Mouse (Mus musculus): Measurements from ENCODE around the gene Proser3.

The Proser3 gene

GRCm38 (mm10) chr7:30588676-30589434, 36.8 kb upstream of the Proser3 start, which contains the start of gene Kmt2b:
TSS of gene Kmt2b (minus strand) at chr7:30588726.
- Histone ChIP-seq H3K36me3 (ENCODE audit: control insufficient read depth, insufficient read depth, low read length, poor library complexity, severe bottlenecking) (no peaks in the 10 kb centered on the region; the same call in 1 of the 2 replicates), H3K27me3 (ENCODE audit: control insufficient read depth, insufficient read depth, low read length, poor library complexity, severe bottlenecking) (no peaks in the 10 kb centered on the region)
- peak; percentile 94 for DNase-seq (ENCODE audit: low read depth, low spot score)

- no peaks in the 10 kb centered on the region for H3K27me3 ChIP-seq (ENCODE audit: control insufficient read depth, insufficient read depth, low read length, poor library complexity, severe bottlenecking)
- DNase-seq (ENCODE audit: low read depth, low spot score), result peak; percentile 56
- no peaks in the 10 kb centered on the region; the same call in 1 of the 2 replicates for H3K36me3 ChIP-seq (ENCODE audit: control insufficient read depth, insufficient read depth, low read length, poor library complexity, severe bottlenecking)
Observed at GRCm38 (mm10) chr7:30587842-30588667, 36.0 kb upstream of the Proser3 start.

DNA sequence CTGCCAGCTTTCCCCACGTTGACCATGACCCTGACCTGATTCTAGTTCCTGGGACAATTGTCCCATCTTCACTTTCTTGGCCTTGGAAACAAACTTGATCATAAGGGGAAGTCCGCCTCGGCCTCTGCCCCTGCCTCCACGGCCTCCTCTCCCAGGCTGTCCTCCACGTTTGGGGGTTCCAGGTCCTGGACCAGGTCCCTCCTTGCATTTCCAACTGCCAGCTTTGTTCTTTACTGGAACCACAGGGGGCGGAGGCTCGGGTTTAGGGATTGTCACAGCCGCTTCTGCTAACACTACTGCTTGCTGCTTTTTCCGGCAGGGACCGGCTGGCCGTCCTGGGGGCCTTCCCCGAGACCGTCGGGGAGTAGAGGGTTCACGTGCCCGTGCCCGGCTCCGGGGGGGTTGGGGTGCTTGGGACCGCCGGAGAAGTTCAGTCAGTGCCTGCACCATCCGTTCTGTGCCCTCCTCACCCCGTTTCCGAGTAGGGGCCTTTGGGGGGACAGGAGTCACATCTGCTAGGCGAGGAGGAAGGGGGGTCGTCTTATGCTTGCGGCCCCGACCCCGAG, 34.4 kb upstream of the Proser3 start:
- no peak for DNase-seq (ENCODE audit: low read depth, low spot score)
- Histone ChIP-seq H3K27me3 (ENCODE audit: control insufficient read depth, insufficient read depth, low read length, poor library complexity, severe bottlenecking) (no peaks in the 10 kb centered on the region), H3K36me3 (ENCODE audit: control insufficient read depth, insufficient read depth, low read length, poor library complexity, severe bottlenecking) (peaks cover 3% of the 10 kb centered on the region; the same call in 1 of the 2 replicates)

DNA sequence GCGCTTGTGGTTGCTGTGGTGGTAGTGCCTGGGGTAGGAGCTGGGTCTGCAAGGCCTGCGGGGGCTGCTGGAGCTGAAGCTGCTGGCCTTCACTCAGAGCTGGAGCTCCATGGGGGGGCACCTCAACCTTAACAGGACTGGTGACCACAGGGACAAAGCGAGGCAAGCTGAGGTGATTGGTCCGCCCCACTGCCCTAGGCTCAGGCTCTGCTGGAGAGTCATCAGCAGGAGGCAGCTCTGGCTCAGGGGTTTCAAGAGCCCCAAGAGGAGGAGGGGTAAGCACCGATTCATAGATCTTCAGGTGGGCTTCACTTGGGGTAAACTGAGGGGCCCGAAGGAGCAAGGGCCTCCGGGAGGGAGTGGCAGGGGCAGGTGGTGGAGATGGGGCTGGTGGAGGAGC, 33.1 kb upstream of the Proser3 start:
- Histone ChIP-seq H3K36me3 (ENCODE audit: control insufficient read depth, insufficient read depth, low read length, poor library complexity, severe bottlenecking) (peaks cover 7% of the 10 kb centered on the region; the same call in 1 of the 2 replicates), H3K27me3 (ENCODE audit: control insufficient read depth, insufficient read depth, low read length, poor library complexity, severe bottlenecking) (no peaks in the 10 kb centered on the region)
- no peak for DNase-seq (ENCODE audit: low read depth, low spot score)

- Histone ChIP-seq H3K27me3 (ENCODE audit: control insufficient read depth, insufficient read depth, low read length, poor library complexity, severe bottlenecking) (no peaks in the 10 kb centered on the region), H3K36me3 (ENCODE audit: control insufficient read depth, insufficient read depth, low read length, poor library complexity, severe bottlenecking) (peaks cover 12% of the 10 kb centered on the region)
- no peak for DNase-seq (ENCODE audit: low read depth, low spot score)
Observed at GRCm38 (mm10) chr7:30584339-30584738, 32.2 kb upstream of the Proser3 start.

- no peaks in the 10 kb centered on the region for H3K27me3 ChIP-seq (ENCODE audit: control insufficient read depth, insufficient read depth, low read length, poor library complexity, severe bottlenecking)
- H3K36me3 ChIP-seq (ENCODE audit: control insufficient read depth, insufficient read depth, low read length, poor library complexity, severe bottlenecking), result peaks cover 17% of the 10 kb centered on the region
- DNase-seq (ENCODE audit: low read depth, low spot score), result no peak
Observed at GRCm38 (mm10) chr7:30581547-30581946, 29.4 kb upstream of the Proser3 start.

DNA sequence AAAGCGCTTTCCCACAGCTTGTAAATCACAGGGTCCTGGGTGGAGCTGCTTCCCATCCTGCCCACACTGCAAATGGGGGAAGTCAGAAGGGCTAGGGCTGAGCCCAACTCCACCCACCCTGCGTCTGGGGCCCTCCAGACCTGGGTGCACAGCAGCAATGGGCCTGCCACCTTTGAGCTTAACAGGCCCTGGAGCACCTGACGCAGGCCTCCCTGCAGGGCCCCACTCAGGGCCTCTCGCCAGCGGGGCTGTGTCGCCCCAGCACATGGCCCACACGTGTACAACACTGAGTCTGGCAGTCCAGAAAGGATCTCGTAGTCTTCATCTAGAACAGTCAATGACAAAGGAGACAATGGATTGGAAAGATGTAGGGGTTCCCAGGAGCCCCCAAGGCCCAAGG, 27.9 kb upstream of the Proser3 start:
- DNase-seq (ENCODE audit: low read depth, low spot score), result no peak
- H3K36me3 ChIP-seq (ENCODE audit: control insufficient read depth, insufficient read depth, low read length, poor library complexity, severe bottlenecking), result peaks cover 21% of the 10 kb centered on the region
- no peaks in the 10 kb centered on the region for H3K27me3 ChIP-seq (ENCODE audit: control insufficient read depth, insufficient read depth, low read length, poor library complexity, severe bottlenecking)

- Histone ChIP-seq H3K27me3 (ENCODE audit: control insufficient read depth, insufficient read depth, low read length, poor library complexity, severe bottlenecking) (no peaks in the 10 kb centered on the region), H3K36me3 (ENCODE audit: control insufficient read depth, insufficient read depth, low read length, poor library complexity, severe bottlenecking) (peaks cover 31% of the 10 kb centered on the region)
- no peak for DNase-seq (ENCODE audit: low read depth, low spot score)
Observed at GRCm38 (mm10) chr7:30572969-30573368, 20.9 kb upstream of the Proser3 start.

DNA sequence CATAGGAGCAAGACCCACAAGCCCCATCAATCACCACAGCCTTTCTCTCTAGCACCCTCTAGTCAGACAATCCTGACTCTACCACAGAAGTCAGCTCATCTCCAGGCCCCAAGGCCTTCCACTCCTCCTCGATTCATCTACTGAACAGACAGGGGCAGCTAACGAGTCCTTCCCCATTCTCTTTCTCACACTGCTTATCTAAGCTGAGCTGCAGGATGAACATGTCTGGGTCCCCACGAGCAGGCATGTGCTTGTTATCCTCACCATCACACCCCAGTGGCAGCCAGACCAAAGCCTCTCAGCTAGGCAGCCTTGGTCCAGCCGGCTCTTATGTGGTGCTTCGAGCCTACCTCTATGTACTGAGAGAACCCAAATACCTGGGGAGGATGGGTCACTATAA, 20.3 kb upstream of the Proser3 start:
- no peaks in the 10 kb centered on the region for H3K27me3 ChIP-seq (ENCODE audit: control insufficient read depth, insufficient read depth, low read length, poor library complexity, severe bottlenecking)
- peaks cover 31% of the 10 kb centered on the region for H3K36me3 ChIP-seq (ENCODE audit: control insufficient read depth, insufficient read depth, low read length, poor library complexity, severe bottlenecking)
- DNase-seq (ENCODE audit: low read depth, low spot score), result no peak

DNA sequence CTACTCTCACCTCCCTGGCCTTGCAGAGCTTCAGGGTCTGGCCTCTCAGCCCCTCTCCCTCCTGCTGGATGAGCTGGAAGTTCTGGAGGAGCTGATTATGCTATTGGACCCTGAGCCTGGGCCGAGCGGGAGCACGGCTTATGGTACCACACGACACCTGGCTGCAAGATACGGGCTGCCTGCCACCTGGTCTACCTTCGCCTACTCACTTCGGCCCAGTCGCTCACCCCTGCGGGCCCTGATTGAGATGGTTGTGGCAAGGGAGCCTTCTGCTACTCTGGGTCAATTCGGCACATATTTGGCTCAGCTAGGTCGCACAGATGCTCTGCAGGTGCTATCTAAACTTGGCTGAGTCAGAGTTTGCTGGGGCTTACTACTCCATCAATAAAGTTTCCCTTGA, 15.5 kb upstream of the Proser3 start:
- no peak for DNase-seq (ENCODE audit: low read depth, low spot score)
- Histone ChIP-seq H3K36me3 (ENCODE audit: control insufficient read depth, insufficient read depth, low read length, poor library complexity, severe bottlenecking) (peaks cover 22% of the 10 kb centered on the region), H3K27me3 (ENCODE audit: control insufficient read depth, insufficient read depth, low read length, poor library complexity, severe bottlenecking) (no peaks in the 10 kb centered on the region)

GRCm38 (mm10) chr7:30566033-30566432, 13.9 kb upstream of the Proser3 start:
- Histone ChIP-seq H3K27me3 (ENCODE audit: control insufficient read depth, insufficient read depth, low read length, poor library complexity, severe bottlenecking) (no peaks in the 10 kb centered on the region), H3K36me3 (ENCODE audit: control insufficient read depth, insufficient read depth, low read length, poor library complexity, severe bottlenecking) (peaks cover 23% of the 10 kb centered on the region)
- DNase-seq (ENCODE audit: low read depth, low spot score), result no peak

GRCm38 (mm10) chr7:30564970-30565571, 13.0 kb upstream of the Proser3 start, which contains the start of gene Igflr1:
TSS of gene Igflr1 (plus strand) at chr7:30565427.
- Histone ChIP-seq H3K36me3 (ENCODE audit: control insufficient read depth, insufficient read depth, low read length, poor library complexity, severe bottlenecking) (peaks cover 20% of the 10 kb centered on the region), H3K27me3 (ENCODE audit: control insufficient read depth, insufficient read depth, low read length, poor library complexity, severe bottlenecking) (no peaks in the 10 kb centered on the region)
- DNase-seq (ENCODE audit: low read depth, low spot score), result no peak

DNA sequence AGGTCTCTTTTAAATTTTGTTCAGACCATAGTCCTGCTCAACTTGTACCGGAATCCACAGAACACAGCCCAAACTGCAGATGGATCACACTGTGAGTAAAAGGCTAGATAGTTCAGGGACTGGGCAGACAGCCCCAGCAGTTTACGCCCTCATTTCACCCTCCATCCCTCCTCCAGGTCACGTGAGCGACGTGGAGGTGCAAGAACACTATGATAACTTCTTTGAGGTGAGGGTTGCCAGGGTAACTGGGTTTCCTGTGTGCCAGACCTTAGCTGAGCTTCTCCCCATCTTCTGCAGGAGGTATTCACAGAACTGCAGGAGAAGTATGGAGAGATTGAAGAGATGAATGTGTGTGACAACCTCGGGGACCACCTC, 11.8 kb upstream of the Proser3 start:
- no peak for DNase-seq (ENCODE audit: low read depth, low spot score)
- Histone ChIP-seq H3K36me3 (ENCODE audit: control insufficient read depth, insufficient read depth, low read length, poor library complexity, severe bottlenecking) (peaks cover 11% of the 10 kb centered on the region), H3K27me3 (ENCODE audit: control insufficient read depth, insufficient read depth, low read length, poor library complexity, severe bottlenecking) (no peaks in the 10 kb centered on the region)

- H3K27me3 ChIP-seq (ENCODE audit: control insufficient read depth, insufficient read depth, low read length, poor library complexity, severe bottlenecking), result no peaks in the 10 kb centered on the region
- H3K36me3 ChIP-seq (ENCODE audit: control insufficient read depth, insufficient read depth, low read length, poor library complexity, severe bottlenecking), result peaks cover 10% of the 10 kb centered on the region
- peak; percentile 99 for DNase-seq (ENCODE audit: low read depth, low spot score)
Observed at GRCm38 (mm10) chr7:30563117-30563905, 11.2 kb upstream of the Proser3 start, which contains the start of the genes U2af1l4, Gm49396 and Psenen. TSS of gene U2af1l4 (plus strand) at chr7:30563301. TSS of gene Gm49396 (plus strand) at chr7:30563344. TSS of gene Psenen (minus strand) at chr7:30563627.
